12 mouse cellular contexts compared by ENCODE assay signal in the genomic region with DNA sequence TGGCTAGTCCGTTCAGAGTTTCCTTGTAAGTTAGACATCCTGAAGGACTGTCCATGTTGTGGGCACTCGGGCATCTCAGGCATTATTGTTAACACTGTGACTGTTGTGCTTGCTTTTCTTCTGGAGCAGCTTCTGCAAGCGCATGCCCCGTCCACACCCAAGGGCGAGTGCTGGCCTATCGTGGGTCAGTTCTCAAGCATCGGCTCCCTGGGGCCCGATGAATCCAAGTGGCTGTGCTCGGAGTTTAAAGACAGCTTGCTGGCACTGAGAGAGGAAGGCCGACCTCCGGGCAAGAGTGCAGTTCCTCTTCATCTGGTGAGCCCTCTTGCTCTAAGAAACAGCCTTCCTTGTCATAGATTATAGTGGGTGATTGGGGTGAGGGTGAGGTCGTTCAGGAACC.
"Had no signal": no experiment of that assay in that cellular context is flagged by ENCODE, and none has a peak within 500 bp of the region (broad histone marks: within the 10 kb centered on the region; RNA-seq: fewer than 3 reads in every experiment).

No protein-coding gene starts in this region.

- H3K4me1 ChIP-seq: liver, embryonic 13.5 days; megakaryocyte, embryonic 14.5 days; midbrain, embryonic 15.5 days; neural tube, embryonic 12.5 days had no signal

- H3K9me3 ChIP-seq: liver, embryonic 13.5 days; megakaryocyte, embryonic 14.5 days; midbrain, embryonic 15.5 days; neural tube, embryonic 12.5 days had no signal

- DNase-seq: liver; liver, embryonic 13.5 days; liver, postnatal 0 days; thymus, postnatal 36 days had no signal

- H3K4me3 ChIP-seq: layer of hippocampus, adult 2 months; liver, embryonic 13.5 days; megakaryocyte, embryonic 14.5 days; midbrain, embryonic 15.5 days; neural tube, embryonic 12.5 days had no signal

- H3K27me3 ChIP-seq: liver, embryonic 13.5 days; megakaryocyte, embryonic 14.5 days; midbrain, embryonic 15.5 days; neural tube, embryonic 12.5 days had no signal

- H3K9ac ChIP-seq: hindbrain, embryonic 14.5 days; liver, embryonic 13.5 days; liver, postnatal 0 days; midbrain, embryonic 15.5 days; neural tube, embryonic 12.5 days had no signal

- H3K4me2 ChIP-seq: hindbrain, embryonic 14.5 days; liver, embryonic 13.5 days; midbrain, embryonic 11.5 days; midbrain, embryonic 15.5 days; neural tube, embryonic 12.5 days had no signal

- H3K27ac ChIP-seq: hindbrain, embryonic 14.5 days; layer of hippocampus, adult 2 months; liver, embryonic 13.5 days; macrophage; midbrain, embryonic 15.5 days; neural tube, embryonic 12.5 days had no signal

- ATAC-seq: intestine, postnatal 0 days; liver, postnatal 0 days; midbrain, embryonic 15.5 days had no signal
